Mouse (Mus musculus): ENCODE data around the gene Dnm1.

DNA sequence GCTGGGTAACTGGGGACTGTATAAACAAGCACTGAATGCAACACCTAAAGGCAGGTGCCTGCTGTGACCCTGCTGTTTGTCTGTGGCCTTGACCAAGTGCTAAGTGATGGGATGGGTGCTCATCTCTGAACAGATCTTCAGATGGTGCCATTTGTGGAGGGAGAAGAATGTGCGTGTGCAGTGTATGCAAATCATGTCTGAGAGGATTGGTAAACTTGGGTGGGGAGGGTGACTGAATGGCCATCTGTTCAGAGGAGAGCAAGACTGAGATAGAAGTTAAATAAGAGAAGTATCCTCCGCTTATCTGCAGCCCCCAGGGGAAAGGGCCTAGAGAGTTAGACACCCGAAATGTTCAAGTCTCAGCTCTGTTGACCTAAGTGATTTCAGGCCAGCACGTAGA lies 53.7 kb downstream of the Dnm1 start:
- TF ChIP-seq CTCF (conservative IDR thresholded peaks at IDR 0.05; ENCODE audit: low read length) = no peak
- TF ChIP-seq NANOG (IDR thresholded peaks at IDR 0.05; ENCODE audit: borderline replicate concordance, low read length) = no peak
- TF ChIP-seq POU5F1 (IDR thresholded peaks at IDR 0.05; ENCODE audit: borderline replicate concordance, low read length) = no peak
